Mouse (Mus musculus) heart, postnatal 0 days (tissue): ENCODE measurements at regions not wholly inside any gene's neighbourhood (a gene's known extent, or its start where the extent isn't known, plus 50 kb on each side); places are given as distances from the start of the nearest gene placed in this dataset.

Source experiments
- CTCF ChIP-seq: IDR thresholded peaks from 2 replicates; pipeline ENCODE4 v1.5.1; 2016; ENCODE audit warnings: antibody characterized with exemption, control low read depth, low read depth
- EP300 ChIP-seq: IDR thresholded peaks from 2 replicates; pipeline ENCODE4 v1.6.1; 2016; ENCODE audit warnings: antibody characterized with exemption, low read depth

DNA sequence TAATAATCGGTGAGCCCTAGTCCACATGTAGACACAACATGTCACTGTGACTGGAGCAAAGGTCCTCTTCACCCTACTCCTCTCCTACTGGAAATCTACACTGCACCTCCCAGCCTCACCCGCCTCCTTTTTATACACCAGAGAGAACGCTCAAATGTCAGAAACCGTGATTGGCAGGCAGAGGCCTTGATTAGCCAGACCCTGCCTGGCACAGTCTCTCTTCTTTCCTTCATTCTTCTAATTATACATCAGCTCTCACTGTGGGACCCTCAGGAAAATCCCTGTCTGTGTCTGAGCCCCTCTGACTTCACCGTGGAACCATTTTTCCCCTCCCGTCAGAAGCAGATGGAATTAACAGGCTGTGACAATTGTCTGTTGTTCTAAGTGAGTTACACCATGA is 248.1 kb upstream of the Slc24a5 start:
- no peak for TF ChIP-seq CTCF
- TF ChIP-seq EP300, result no peak
